Mouse (Mus musculus) forebrain, embryonic 16.5 days (tissue): ENCODE data around the gene Il1rn. TPM values are rescaled to one million over a fixed set of nuclear protein-coding genes. Genes with fewer than 3 reads are reported as not detected.

ENCODE experiments used
- ATAC-seq: fragments of 200-750 bp; cut with Nextera tagmentation; 2 replicates; pipeline ENCODE4 v1.8.0; 2017; ENCODE audit warnings: mild to moderate bottlenecking, moderate library complexity
- H3K27ac ChIP-seq: fragments of 300-500 bp; sonication (generic); 2 replicates; pipeline ENCODE4 v1.5.1; 2014; ENCODE audit warnings: low read length, control low read depth
- H3K27me3 ChIP-seq: fragments of 300-500 bp; sonication (generic); replicated peaks from 2 replicates; pipeline ENCODE4 v1.6.1; 2014; ENCODE audit warnings: low read length; ENCODE audit not compliant: control insufficient read depth, insufficient read depth
- H3K36me3 ChIP-seq: fragments of 300-500 bp; sonication (generic); 2 replicates; pipeline ENCODE4 v1.6.1; 2014; ENCODE audit not compliant: control insufficient read depth, insufficient read depth
- H3K4me1 ChIP-seq: fragments of 300-500 bp; sonication (generic); replicated peaks from 2 replicates; pipeline ENCODE4 v1.6.1; 2014; ENCODE audit warnings: low read length; ENCODE audit not compliant: control insufficient read depth, insufficient read depth
- H3K4me2 ChIP-seq: fragments of 300-500 bp; sonication (generic); 2 replicates; pipeline ENCODE4 v1.6.1; 2014; ENCODE audit warnings: mild to moderate bottlenecking, low read length, control low read depth
- H3K4me3 ChIP-seq: fragments of 300-500 bp; sonication (generic); replicated peaks from 2 replicates; pipeline ENCODE4 v1.5.1; 2014; ENCODE audit warnings: mild to moderate bottlenecking, low read length, control low read depth
- H3K9ac ChIP-seq: fragments of 300-500 bp; sonication (generic); replicated peaks from 2 replicates; pipeline ENCODE4 v1.6.1; 2014; ENCODE audit warnings: low read depth, low read length, control low read depth
- H3K9me3 ChIP-seq: fragments of 300-500 bp; sonication (generic); 2 replicates; pipeline ENCODE4 v1.6.1; 2016; ENCODE audit warnings: low read length; ENCODE audit not compliant: control insufficient read depth
- WGBS: fragments of 180-500 bp; shearing (Covaris S2); extraction: QIAGEN DNeasy Blood & Tissue Kit; methylation state at CpG from one replicate; pipeline ENCODE4 v1.1.7; 2014; 5-methylcytosine and 5-hydroxymethylcytosine counted together
- polyA plus RNA-seq: library from polyadenylated mRNA; unstranded; fragments of >200 nt; fragmentation: Nextera tagmentation; extraction: Ambion mirVana; gene quantifications from 2 replicates; pipeline ENCODE4 v1.2.1, GENCODE M21; 2015

Il1rn gene
- polyA plus RNA-seq, 1 experiment from 2014 or later = not detected

GRCm38 (mm10) chr2:24386964-24387320, 50.3 kb downstream of the Il1rn start:
- Histone ChIP-seq H3K9me3 (no peaks in the 10 kb centered on the region), H3K4me1 (no peaks in the 10 kb centered on the region), H3K27ac (no peak overlapping the region), H3K27me3 (no peaks in the 10 kb centered on the region), H3K4me3 (no peak overlapping the region), H3K36me3 (no peaks in the 10 kb centered on the region), H3K9ac (no peak overlapping the region), H3K4me2 (no peak overlapping the region)
- 93% methylated on average over 2 of the region's 2 CpGs for WGBS
- no peak for ATAC-seq

- H3K4me1 ChIP-seq = no peaks in the 10 kb centered on the region
- no peak overlapping the region for H3K4me2 ChIP-seq
- no peak for ATAC-seq
- no peak overlapping the region for H3K4me3 ChIP-seq
- no peak overlapping the region for H3K9ac ChIP-seq
- 93% methylated on average over 4 of the region's 4 CpGs for WGBS
- no peaks in the 10 kb centered on the region for H3K9me3 ChIP-seq
- no peak overlapping the region for H3K27ac ChIP-seq
- no peaks in the 10 kb centered on the region for H3K36me3 ChIP-seq
- H3K27me3 ChIP-seq = no peaks in the 10 kb centered on the region
Measured at GRCm38 (mm10) chr2:24387361-24388283, 51.0 kb downstream of the Il1rn start.

GRCm38 (mm10) chr2:24393251-24393650, 56.6 kb downstream of the Il1rn start:
- H3K27me3 ChIP-seq = no peaks in the 10 kb centered on the region
- H3K4me2 ChIP-seq = no peak overlapping the region
- H3K27ac ChIP-seq = no peak overlapping the region
- H3K9ac ChIP-seq = no peak overlapping the region
- H3K36me3 ChIP-seq = no peaks in the 10 kb centered on the region
- no peaks in the 10 kb centered on the region for H3K9me3 ChIP-seq
- 70% methylated on average over 2 of the region's 2 CpGs for WGBS
- ATAC-seq = no peak
- no peaks in the 10 kb centered on the region for H3K4me1 ChIP-seq
- H3K4me3 ChIP-seq = no peak overlapping the region

- Histone ChIP-seq H3K4me3 (no peak overlapping the region), H3K27ac (no peak overlapping the region), H3K4me1 (no peaks in the 10 kb centered on the region), H3K9me3 (no peaks in the 10 kb centered on the region), H3K4me2 (no peak overlapping the region), H3K27me3 (no peaks in the 10 kb centered on the region), H3K36me3 (no peaks in the 10 kb centered on the region), H3K9ac (no peak overlapping the region)
- 14% methylated on average over 2 of the region's 2 CpGs for WGBS
- ATAC-seq = no peak
Measured at GRCm38 (mm10) chr2:24397115-24397514, 60.5 kb downstream of the Il1rn start.

GRCm38 (mm10) chr2:24400711-24401110, 64.1 kb downstream of the Il1rn start:
- no peak overlapping the region for H3K9ac ChIP-seq
- WGBS = 87% methylated on average over 3 of the region's 3 CpGs
- no peak overlapping the region for H3K4me2 ChIP-seq
- peaks cover 3% of the 10 kb centered on the region; the same call in 1 of the 2 replicates for H3K27me3 ChIP-seq
- no peak for ATAC-seq
- no peak overlapping the region for H3K4me3 ChIP-seq
- no peaks in the 10 kb centered on the region for H3K9me3 ChIP-seq
- H3K4me1 ChIP-seq = peaks cover 6% of the 10 kb centered on the region
- H3K36me3 ChIP-seq = no peaks in the 10 kb centered on the region
- no peak overlapping the region for H3K27ac ChIP-seq

Other genes with a start within 250 kb of the Il1rn start
- not detected in 2 replicates for gene Tbpl2, start 240.3 kb upstream of the Il1rn start, polyA plus RNA-seq
- not detected in 2 replicates for gene Il1f8, start 183.7 kb upstream of the Il1rn start, polyA plus RNA-seq
- not detected in 2 replicates for gene Il1f9, start 150.4 kb upstream of the Il1rn start, polyA plus RNA-seq
- not detected in 2 replicates for gene Il1f6, start 121.4 kb upstream of the Il1rn start, polyA plus RNA-seq
- not detected in 2 replicates for gene Il1f5, start 59.9 kb upstream of the Il1rn start, polyA plus RNA-seq
- gene Il1f10, start 45.7 kb upstream of the Il1rn start, polyA plus RNA-seq = not detected in 2 replicates
- 0.20 and 0.52 TPM in 2 replicates for gene Psd4, start 30.7 kb downstream of the Il1rn start, polyA plus RNA-seq
- 0.57 and 0.82 TPM in 2 replicates for gene Pax8, start 138.7 kb downstream of the Il1rn start, polyA plus RNA-seq